Mouse (Mus musculus): ENCODE data around the gene Irak3.

DNA sequence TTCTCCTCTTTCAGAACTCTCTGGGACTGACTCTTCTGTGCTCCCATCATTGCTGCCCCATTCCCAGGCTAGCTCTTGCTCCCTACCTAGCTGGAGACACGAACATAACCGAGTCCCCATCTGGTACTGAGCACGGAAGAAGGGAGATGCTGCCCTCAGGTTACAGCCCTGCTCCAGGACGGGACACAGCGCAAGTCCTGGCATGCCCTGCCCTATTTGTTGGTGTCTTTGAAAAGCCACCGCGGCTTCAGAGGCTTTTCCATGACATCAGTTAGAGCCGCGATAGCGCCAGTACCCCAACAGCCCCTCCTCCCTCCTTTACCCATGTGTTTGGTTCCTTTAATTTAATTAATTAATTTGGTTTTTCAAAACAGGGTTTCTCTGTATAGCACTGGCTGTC is 39.1 kb downstream of the Irak3 start:
- TF ChIP-seq CTCF (conservative IDR thresholded peaks at IDR 0.05; ENCODE audit: low read length) (no peak), POU5F1 (IDR thresholded peaks at IDR 0.05; ENCODE audit: borderline replicate concordance, low read length) (no peak)
